Mouse (Mus musculus) forebrain, embryonic 10.5 days (tissue): ENCODE measurements around the gene Gatad2a. TPM values are rescaled to one million over a fixed set of nuclear protein-coding genes. Genes with fewer than 3 reads are reported as not detected.

ENCODE experiments used
- DNase-seq: peaks from one replicate; pipeline ENCODE4 v3.0.0-alpha.2; 2017; ENCODE audit warnings: low spot score; ENCODE audit errors: extremely low spot score
- H3K27ac ChIP-seq: fragments of 300-500 bp; sonication (generic); 2 replicates; pipeline ENCODE4 v1.5.1; 2016; ENCODE audit warnings: mild to moderate bottlenecking
- H3K27me3 ChIP-seq: fragments of 300-500 bp; sonication (generic); 2 replicates; pipeline ENCODE4 v1.6.1; 2016; ENCODE audit warnings: mild to moderate bottlenecking; ENCODE audit not compliant: poor library complexity, severe bottlenecking
- H3K36me3 ChIP-seq: fragments of 300-500 bp; sonication (generic); replicated peaks from 2 replicates; pipeline ENCODE4 v1.6.1; 2016; ENCODE audit warnings: mild to moderate bottlenecking, moderate library complexity
- H3K4me1 ChIP-seq: fragments of 300-500 bp; sonication (generic); 2 replicates; pipeline ENCODE4 v1.6.1; 2016
- H3K4me3 ChIP-seq: fragments of 300-500 bp; sonication (generic); 2 replicates; pipeline ENCODE4 v1.5.1; 2016; ENCODE audit warnings: mild to moderate bottlenecking, moderate library complexity
- H3K9me3 ChIP-seq: fragments of 300-500 bp; sonication (generic); 2 replicates; pipeline ENCODE4 v1.6.1; 2016; ENCODE audit warnings: mild to moderate bottlenecking, moderate library complexity
- WGBS: fragments of 180-500 bp; shearing (Covaris S2); methylation state at CpG from one replicate; pipeline ENCODE4 v1.1.7; 2016; 5-methylcytosine and 5-hydroxymethylcytosine counted together
- polyA plus RNA-seq: library from polyadenylated mRNA; unstranded; fragments of >200 nt; fragmentation: Nextera tagmentation; extraction: Ambion mirVana; gene quantifications from 2 replicates; pipeline ENCODE4 v1.2.1, GENCODE M21; 2016

Gatad2a gene
- polyA plus RNA-seq, 1 experiment from 2014 or later: 51.7 TPM

DNA sequence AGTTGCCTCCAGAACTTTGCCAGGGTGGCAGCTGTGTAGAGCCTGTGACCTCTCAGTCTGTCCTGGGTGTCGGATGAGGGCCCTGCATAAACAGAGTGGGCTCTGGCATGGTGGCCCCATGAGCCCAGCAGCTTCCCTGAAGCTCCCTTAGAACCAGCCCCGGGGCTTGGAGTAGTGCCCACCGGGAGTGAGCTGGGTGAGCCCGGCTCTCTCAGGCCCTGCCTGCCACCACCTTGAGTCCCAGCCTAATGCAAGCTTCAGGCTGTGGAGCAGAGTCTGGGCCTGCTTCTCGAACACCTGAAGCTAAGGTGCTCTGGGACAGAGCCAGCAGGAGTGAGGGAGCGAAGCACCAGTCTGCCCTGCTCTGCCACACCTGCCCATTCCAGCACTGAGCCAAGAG is 125.3 kb downstream of the Gatad2a start:
- Histone ChIP-seq H3K27ac (no peak overlapping the region), H3K27me3 (peaks cover 16% of the 10 kb centered on the region; the same call in 1 of the 2 replicates), H3K9me3 (no peaks in the 10 kb centered on the region), H3K4me3 (no peak overlapping the region), H3K4me1 (peaks cover 5% of the 10 kb centered on the region; the same call in 1 of the 2 replicates), H3K36me3 (peaks cover 36% of the 10 kb centered on the region)
- WGBS: 93% methylated on average over 6 of the region's 6 CpGs
- DNase-seq: no peak

DNA sequence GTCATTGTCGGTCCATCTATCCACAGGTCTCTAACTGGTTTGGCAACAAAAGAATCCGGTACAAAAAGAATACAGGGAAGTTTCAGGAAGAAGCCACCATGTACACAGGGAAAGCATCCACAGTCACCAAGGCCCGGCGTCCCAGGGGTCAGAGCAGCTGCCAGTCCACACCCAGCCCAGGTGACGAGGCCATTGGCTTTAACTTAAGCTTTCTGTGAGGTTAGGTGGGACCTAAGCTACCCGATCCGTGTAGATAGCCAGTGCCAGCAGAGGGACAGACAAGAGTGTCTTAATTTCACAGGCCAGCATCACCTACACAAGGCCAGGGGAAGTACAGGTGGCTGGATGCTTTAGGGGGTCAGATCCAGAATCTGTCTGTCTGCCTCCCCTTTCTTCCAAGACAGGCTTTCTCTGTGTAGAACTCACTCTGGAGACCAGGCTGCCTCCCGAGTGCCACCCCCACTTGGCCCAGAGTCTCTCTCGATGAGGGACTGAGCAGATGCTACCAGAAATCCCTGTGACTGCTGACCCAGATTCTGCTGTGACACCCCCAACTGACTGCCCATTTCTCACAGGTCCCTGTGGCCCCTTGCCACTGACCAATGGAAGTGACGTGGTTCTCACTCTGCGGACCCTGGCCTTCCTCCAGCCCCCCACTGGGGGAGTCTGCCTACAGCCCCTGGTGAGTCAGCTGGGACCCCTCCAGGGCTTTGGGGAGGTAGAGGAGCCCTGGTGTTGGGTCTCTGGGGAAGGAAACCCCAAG is 126.0 kb downstream of the Gatad2a start:
- H3K36me3 ChIP-seq: peaks cover 39% of the 10 kb centered on the region

DNA sequence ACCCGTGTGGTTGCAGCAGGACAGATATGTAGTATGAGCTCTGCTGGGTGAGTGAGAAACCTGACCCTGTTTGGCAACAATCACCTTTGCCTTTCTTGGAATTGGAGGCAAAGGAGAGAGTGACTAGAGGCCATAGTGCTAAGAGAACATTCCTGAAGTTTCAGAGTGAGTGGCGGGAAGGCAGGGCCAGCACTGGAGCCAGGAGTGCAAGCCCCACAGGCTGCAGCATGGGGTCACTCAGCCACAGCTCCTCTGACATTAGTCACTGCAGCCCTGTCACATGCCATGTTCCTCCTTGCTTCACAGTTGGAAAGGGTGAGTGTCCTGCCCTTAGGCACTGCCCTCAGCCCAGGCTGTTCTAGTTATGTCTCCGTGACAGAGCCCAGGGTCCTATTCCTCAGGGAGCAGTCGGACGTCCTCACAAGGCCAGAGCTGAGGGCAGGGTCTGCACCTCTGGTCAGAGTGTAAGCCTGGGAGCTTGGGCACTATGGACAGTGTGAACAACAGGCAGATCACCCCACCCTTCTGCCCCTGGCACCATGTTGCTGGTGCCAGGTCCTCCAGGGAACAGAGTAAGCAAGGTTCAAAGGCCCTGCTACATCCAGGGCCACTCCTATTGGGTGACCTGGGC is 128.4 kb downstream of the Gatad2a start:
- H3K4me3 ChIP-seq: no peak overlapping the region
- WGBS: 77% methylated on average over 5 of the region's 5 CpGs

More for the DNA sequence above, 126.0 kb downstream of the Gatad2a start:
- WGBS: 91% methylated on average over 11 of the region's 11 CpGs
- Histone ChIP-seq H3K4me3 (no peak overlapping the region), H3K27ac (no peak overlapping the region), H3K27me3 (peaks cover 10% of the 10 kb centered on the region; the same call in 1 of the 2 replicates), H3K9me3 (no peaks in the 10 kb centered on the region), H3K4me1 (peaks cover 5% of the 10 kb centered on the region; the same call in 1 of the 2 replicates)
- no peak for DNase-seq

DNA sequence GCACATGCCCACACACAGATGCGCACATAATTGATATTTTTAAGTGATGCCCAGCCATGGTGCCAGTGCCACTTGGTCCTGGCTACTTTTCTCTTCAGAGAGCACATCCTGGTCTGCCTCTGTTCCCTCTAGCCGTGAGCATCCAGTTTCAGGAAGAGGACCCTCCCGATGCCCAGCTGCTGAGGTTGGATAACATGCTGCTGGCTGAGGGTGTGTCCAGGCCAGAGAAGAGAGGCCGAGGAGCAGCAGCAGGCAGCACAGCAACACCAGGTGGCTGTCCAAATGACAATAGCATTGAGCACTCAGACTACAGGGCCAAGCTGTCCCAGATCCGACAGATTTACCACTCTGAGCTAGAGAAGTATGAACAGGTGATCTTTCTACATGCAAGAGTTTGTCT is 132.0 kb downstream of the Gatad2a start:
- 79% methylated on average over 5 of the region's 5 CpGs for WGBS
- Histone ChIP-seq H3K4me3 (no peak overlapping the region), H3K27me3 (no peaks in the 10 kb centered on the region), H3K36me3 (peaks cover 55% of the 10 kb centered on the region), H3K4me1 (no peaks in the 10 kb centered on the region), H3K9me3 (no peaks in the 10 kb centered on the region), H3K27ac (no peak overlapping the region)
- no peak for DNase-seq

More for the DNA sequence above, 128.4 kb downstream of the Gatad2a start:
- H3K27me3 ChIP-seq: no peaks in the 10 kb centered on the region
- no peaks in the 10 kb centered on the region for H3K4me1 ChIP-seq
- no peak for DNase-seq
- H3K9me3 ChIP-seq: no peaks in the 10 kb centered on the region
- H3K27ac ChIP-seq: no peak overlapping the region
- peaks cover 50% of the 10 kb centered on the region for H3K36me3 ChIP-seq

DNA sequence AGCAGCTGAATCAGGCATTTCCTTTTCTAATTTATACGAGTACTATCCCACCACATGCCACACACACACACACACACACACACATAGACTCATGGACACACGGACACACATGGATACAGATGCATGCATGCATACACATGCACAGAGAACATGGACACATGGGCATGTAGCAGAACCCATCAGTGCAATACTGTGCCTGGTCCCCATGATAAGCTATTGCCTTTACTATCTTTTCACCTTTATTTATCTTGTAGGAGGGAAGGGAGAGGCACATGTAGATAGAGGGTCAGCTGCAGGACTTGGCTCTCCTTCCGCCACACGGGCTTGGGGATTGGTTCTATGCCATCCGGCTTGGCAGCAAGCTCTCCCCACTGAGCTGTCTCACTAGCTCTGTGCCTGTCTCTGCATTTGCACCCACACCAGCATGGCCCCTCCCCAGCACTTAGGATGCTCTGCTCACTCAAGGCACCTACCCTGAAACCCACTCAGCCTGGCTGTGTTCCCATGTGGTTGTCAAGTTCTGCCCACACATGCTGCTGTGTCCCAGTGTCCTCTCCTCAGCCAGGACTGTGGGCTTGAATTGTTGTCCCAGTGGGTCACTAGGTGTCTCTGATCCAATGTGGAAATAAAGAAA is 132.7 kb downstream of the Gatad2a start:
- Histone ChIP-seq H3K27ac (no peak overlapping the region), H3K4me1 (no peaks in the 10 kb centered on the region), H3K36me3 (peaks cover 62% of the 10 kb centered on the region), H3K27me3 (no peaks in the 10 kb centered on the region), H3K9me3 (no peaks in the 10 kb centered on the region), H3K4me3 (no peak overlapping the region)
- no peak for DNase-seq
- WGBS: 90% methylated on average over 5 of the region's 5 CpGs

DNA sequence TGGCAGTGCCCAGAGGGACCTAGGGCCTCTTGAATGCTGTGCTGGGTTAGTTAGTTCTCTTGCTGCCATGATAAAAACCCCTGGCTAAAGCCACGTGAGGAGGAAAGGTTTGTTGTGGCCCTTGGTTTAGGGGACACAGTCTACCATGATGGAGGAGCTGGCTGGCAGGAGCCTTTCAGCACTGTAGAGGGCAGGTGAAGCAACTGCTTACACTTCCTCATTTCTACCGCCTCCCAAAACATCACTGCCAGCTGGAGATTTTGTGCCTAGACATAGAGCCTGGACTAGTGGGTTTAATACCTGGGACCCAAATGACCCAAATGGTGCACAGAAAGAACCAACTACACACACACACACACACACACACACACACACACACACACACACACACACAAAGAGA is 134.9 kb downstream of the Gatad2a start:
- no peak overlapping the region for H3K4me3 ChIP-seq
- H3K4me1 ChIP-seq: no peaks in the 10 kb centered on the region
- H3K27ac ChIP-seq: no peak overlapping the region
- whole genome bisulfite sequencing: 78% methylated on average over 2 of the region's 2 CpGs
- H3K9me3 ChIP-seq: no peaks in the 10 kb centered on the region
- no peaks in the 10 kb centered on the region for H3K27me3 ChIP-seq
- DNase-seq: no peak
- peaks cover 61% of the 10 kb centered on the region for H3K36me3 ChIP-seq

DNA sequence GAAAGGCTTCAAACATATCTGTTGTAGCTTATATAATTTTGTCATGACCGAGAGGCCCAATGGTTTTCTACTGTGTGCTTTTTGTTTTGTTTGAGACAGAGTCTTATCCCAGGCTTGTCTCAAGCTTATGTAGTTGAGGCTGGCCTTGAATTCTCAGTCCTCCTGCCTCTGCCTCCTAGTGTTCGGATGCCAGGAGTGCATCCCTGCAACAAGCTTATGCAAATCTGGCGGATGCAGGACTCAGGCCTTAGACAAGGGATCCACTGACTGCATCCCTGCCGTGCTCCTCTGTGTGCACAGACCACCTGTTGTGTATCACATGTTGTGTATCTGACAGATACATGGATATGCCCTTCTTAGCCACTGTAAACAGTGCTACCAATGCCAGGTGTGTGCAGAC is 135.4 kb downstream of the Gatad2a start:
- no peaks in the 10 kb centered on the region for H3K27me3 ChIP-seq
- WGBS: 56% methylated on average over 4 of the region's 4 CpGs
- no peak overlapping the region for H3K4me3 ChIP-seq
- peaks cover 61% of the 10 kb centered on the region for H3K36me3 ChIP-seq
- H3K4me1 ChIP-seq: no peaks in the 10 kb centered on the region
- DNase-seq: no peak
- no peak overlapping the region for H3K27ac ChIP-seq
- H3K9me3 ChIP-seq: no peaks in the 10 kb centered on the region

Other genes with a start within 250 kb of the Gatad2a start
- 4.6 and 5.8 TPM in 2 replicates for gene Zfp963, start 246.4 kb downstream of the Gatad2a start, polyA plus RNA-seq
- gene Gm20422, start 221.5 kb downstream of the Gatad2a start, polyA plus RNA-seq: 0.21 and 0.82 TPM in 2 replicates
- 59.0 and 63.1 TPM in 2 replicates for gene Atp13a1, start 205.2 kb downstream of the Gatad2a start, polyA plus RNA-seq
- gene Zfp866, start 205.2 kb downstream of the Gatad2a start, polyA plus RNA-seq: 33.0 and 34.8 TPM in 2 replicates
- gene Gmip, start 187.7 kb downstream of the Gatad2a start, polyA plus RNA-seq: 6.5 and 6.7 TPM in 2 replicates
- 0.87 and 0.88 TPM in 2 replicates for gene Lpar2, start 174.0 kb downstream of the Gatad2a start, polyA plus RNA-seq
- 41.6 and 45.7 TPM in 2 replicates for gene Pbx4, start 163.9 kb downstream of the Gatad2a start, polyA plus RNA-seq
- 0.36 and 0.53 TPM in 2 replicates for gene Cilp2, start 108.7 kb downstream of the Gatad2a start, polyA plus RNA-seq
- gene Tssk6, start 94.2 kb downstream of the Gatad2a start, polyA plus RNA-seq: 5.1 and 5.3 TPM in 2 replicates
- 165 and 170 TPM in 2 replicates for gene Ndufa13, start 93.8 kb downstream of the Gatad2a start, polyA plus RNA-seq
- 3.8 and 5.1 TPM in 2 replicates for gene Yjefn3, start 93.7 kb downstream of the Gatad2a start, polyA plus RNA-seq
- 54.5 and 58.6 TPM in 2 replicates for gene Mau2, start 46.4 kb upstream of the Gatad2a start, polyA plus RNA-seq
- 53.4 and 55.3 TPM in 2 replicates for gene Sugp1, start 46.4 kb upstream of the Gatad2a start, polyA plus RNA-seq
- 0.35 and 0.68 TPM in 2 replicates for gene Tm6sf2, start 76.5 kb upstream of the Gatad2a start, polyA plus RNA-seq
- 0.05 and 0.12 TPM in 2 replicates for gene Hapln4, start 87.1 kb upstream of the Gatad2a start, polyA plus RNA-seq
- gene Ncan, start 124.5 kb upstream of the Gatad2a start, polyA plus RNA-seq: 10.5 and 13.5 TPM in 2 replicates
- gene Nr2c2ap, start 134.9 kb upstream of the Gatad2a start, polyA plus RNA-seq: 35.7 and 37.9 TPM in 2 replicates
- 17.1 and 19.2 TPM in 2 replicates for gene Rfxank, start 142.8 kb upstream of the Gatad2a start, polyA plus RNA-seq
- 38.5 and 41.6 TPM in 2 replicates for gene Borcs8, start 143.1 kb upstream of the Gatad2a start, polyA plus RNA-seq
- gene Mef2b, start 143.3 kb upstream of the Gatad2a start, polyA plus RNA-seq: 0.71 and 0.74 TPM in 2 replicates
- 68.8 and 70.2 TPM in 2 replicates for gene Tmem161a, start 176.0 kb upstream of the Gatad2a start, polyA plus RNA-seq
- 2.2 and 2.6 TPM in 2 replicates for gene Slc25a42, start 215.9 kb upstream of the Gatad2a start, polyA plus RNA-seq
- gene Sugp2, start 237.8 kb upstream of the Gatad2a start, polyA plus RNA-seq: 55.7 and 56.7 TPM in 2 replicates
- gene Armc6, start 238.1 kb upstream of the Gatad2a start, polyA plus RNA-seq: 29.4 and 32.7 TPM in 2 replicates